Mouse (Mus musculus) ES-Bruce4 (cell line): ENCODE data around the gene Fam92b. TPM values are rescaled to one million over a fixed set of nuclear protein-coding genes. Genes with fewer than 3 reads are reported as not detected.

Source experiments
- H3K27ac ChIP-seq: 2 replicates; pipeline ENCODE4 v1.5.1; 2012; ENCODE audit warnings: low read length, inconsistent platforms; ENCODE audit not compliant: insufficient read depth
- H3K27me3 ChIP-seq: 2 replicates; pipeline ENCODE4 v1.6.1; 2012; ENCODE audit warnings: mild to moderate bottlenecking, low read length, inconsistent platforms; ENCODE audit not compliant: control insufficient read depth, poor library complexity, insufficient read depth, severe bottlenecking
- H3K36me3 ChIP-seq: 2 replicates; pipeline ENCODE4 v1.6.1; 2012; ENCODE audit warnings: inconsistent platforms, mild to moderate bottlenecking, low read length, moderate library complexity; ENCODE audit not compliant: control insufficient read depth, poor library complexity, insufficient read depth, severe bottlenecking
- H3K4me1 ChIP-seq: one replicate; pipeline ENCODE4 v1.8.1; 2011; ENCODE audit warnings: low read length; ENCODE audit not compliant: control insufficient read depth, insufficient read depth
- H3K4me3 ChIP-seq: 2 replicates; pipeline ENCODE4 v1.5.1; 2011; ENCODE audit warnings: low read depth, mild to moderate bottlenecking, low read length
- H3K9ac ChIP-seq: 2 replicates; pipeline ENCODE4 v1.6.1; 2012; ENCODE audit warnings: low read depth, mild to moderate bottlenecking, inconsistent platforms; ENCODE audit not compliant: poor library complexity, severe bottlenecking
- H3K9me3 ChIP-seq: replicated peaks from 2 replicates; pipeline ENCODE4 v1.6.1; 2012; ENCODE audit warnings: mild to moderate bottlenecking, low read length, inconsistent platforms; ENCODE audit not compliant: control insufficient read depth, poor library complexity, insufficient read depth, severe bottlenecking
- CTCF ChIP-seq: IDR thresholded peaks from one replicate; pipeline ENCODE4 v1.8.1; 2011; ENCODE audit warnings: low read depth, low read length
- EP300 ChIP-seq: IDR thresholded peaks from 2 replicates; pipeline ENCODE4 v1.6.1; 2011; ENCODE audit warnings: low read depth, low read length; ENCODE audit not compliant: insufficient read depth
- POLR2A ChIP-seq: IDR thresholded peaks from one replicate; pipeline ENCODE4 v1.8.1; 2011; ENCODE audit warnings: low read length; ENCODE audit not compliant: insufficient read depth
- polyA plus RNA-seq: library from polyadenylated mRNA; stranded (reverse); fragments of >200 nt; gene quantifications from 2 replicates; pipeline ENCODE4 v1.2.4, GENCODE M21; 2011; ENCODE audit warnings: low read depth; ENCODE audit not compliant: missing spikeins, insufficient read depth, insufficient read length

The Fam92b gene
- polyA plus RNA-seq, 1 experiment, result not detected

- H3K36me3 ChIP-seq, result no peaks in the 10 kb centered on the region
- no peaks in the 10 kb centered on the region for H3K9me3 ChIP-seq
- TF ChIP-seq CTCF (no peak), POLR2A (no peak)
- H3K27ac ChIP-seq, result no peak overlapping the region
- H3K4me1 ChIP-seq, result no peaks in the 10 kb centered on the region
- H3K9ac ChIP-seq, result no peak overlapping the region
- no peaks in the 10 kb centered on the region for H3K27me3 ChIP-seq
- no peak overlapping the region for H3K4me3 ChIP-seq
These were observed 47.7 kb downstream of the Fam92b start for GRCm38 (mm10) chr8:120129547-120129946.

GRCm38 (mm10) chr8:120126357-120127161 is 50.7 kb downstream of the Fam92b start:
- TF ChIP-seq CTCF (no peak), EP300 (no peak), POLR2A (no peak)
- H3K36me3 ChIP-seq, result no peaks in the 10 kb centered on the region
- no peak overlapping the region for H3K9ac ChIP-seq
- no peak overlapping the region for H3K4me3 ChIP-seq
- H3K4me1 ChIP-seq, result no peaks in the 10 kb centered on the region
- H3K9me3 ChIP-seq, result no peaks in the 10 kb centered on the region
- no peaks in the 10 kb centered on the region for H3K27me3 ChIP-seq
- H3K27ac ChIP-seq, result no peak overlapping the region

- H3K9me3 ChIP-seq, result no peaks in the 10 kb centered on the region
- no peak overlapping the region for H3K9ac ChIP-seq
- no peak overlapping the region for H3K4me3 ChIP-seq
- no peaks in the 10 kb centered on the region for H3K27me3 ChIP-seq
- no peaks in the 10 kb centered on the region for H3K36me3 ChIP-seq
- no peak overlapping the region for H3K27ac ChIP-seq
- TF ChIP-seq CTCF (no peak), POLR2A (no peak), EP300 (no peak)
- H3K4me1 ChIP-seq, result no peaks in the 10 kb centered on the region
These were observed 52.4 kb downstream of the Fam92b start for GRCm38 (mm10) chr8:120124836-120125389.

- H3K27me3 ChIP-seq, result no peaks in the 10 kb centered on the region
- no peaks in the 10 kb centered on the region for H3K9me3 ChIP-seq
- TF ChIP-seq CTCF, result no peak
- no peak for TF ChIP-seq POLR2A
- TF ChIP-seq EP300, result no peak
- no peak overlapping the region for H3K9ac ChIP-seq
- H3K4me1 ChIP-seq, result no peaks in the 10 kb centered on the region
- H3K4me3 ChIP-seq, result no peak overlapping the region
- H3K27ac ChIP-seq, result no peak overlapping the region
- H3K36me3 ChIP-seq, result no peaks in the 10 kb centered on the region
These were observed 53.0 kb downstream of the Fam92b start for GRCm38 (mm10) chr8:120124261-120124660.

GRCm38 (mm10) chr8:120120951-120121350 is 56.3 kb downstream of the Fam92b start:
- Histone ChIP-seq H3K9me3 (no peaks in the 10 kb centered on the region), H3K9ac (no peak overlapping the region), H3K36me3 (no peaks in the 10 kb centered on the region), H3K4me1 (no peaks in the 10 kb centered on the region), H3K27me3 (no peaks in the 10 kb centered on the region), H3K4me3 (no peak overlapping the region), H3K27ac (no peak overlapping the region)
- TF ChIP-seq EP300 (no peak), CTCF (no peak), POLR2A (no peak)

- Histone ChIP-seq H3K4me1 (no peaks in the 10 kb centered on the region), H3K27ac (no peak overlapping the region), H3K9me3 (no peaks in the 10 kb centered on the region), H3K36me3 (no peaks in the 10 kb centered on the region), H3K4me3 (no peak overlapping the region), H3K27me3 (peaks cover 7% of the 10 kb centered on the region), H3K9ac (no peak overlapping the region)
- no peak for TF ChIP-seq POLR2A
These were observed 57.3 kb downstream of the Fam92b start for GRCm38 (mm10) chr8:120119931-120120330.
